Mouse (Mus musculus): ENCODE measurements around the gene Commd3.

DNA sequence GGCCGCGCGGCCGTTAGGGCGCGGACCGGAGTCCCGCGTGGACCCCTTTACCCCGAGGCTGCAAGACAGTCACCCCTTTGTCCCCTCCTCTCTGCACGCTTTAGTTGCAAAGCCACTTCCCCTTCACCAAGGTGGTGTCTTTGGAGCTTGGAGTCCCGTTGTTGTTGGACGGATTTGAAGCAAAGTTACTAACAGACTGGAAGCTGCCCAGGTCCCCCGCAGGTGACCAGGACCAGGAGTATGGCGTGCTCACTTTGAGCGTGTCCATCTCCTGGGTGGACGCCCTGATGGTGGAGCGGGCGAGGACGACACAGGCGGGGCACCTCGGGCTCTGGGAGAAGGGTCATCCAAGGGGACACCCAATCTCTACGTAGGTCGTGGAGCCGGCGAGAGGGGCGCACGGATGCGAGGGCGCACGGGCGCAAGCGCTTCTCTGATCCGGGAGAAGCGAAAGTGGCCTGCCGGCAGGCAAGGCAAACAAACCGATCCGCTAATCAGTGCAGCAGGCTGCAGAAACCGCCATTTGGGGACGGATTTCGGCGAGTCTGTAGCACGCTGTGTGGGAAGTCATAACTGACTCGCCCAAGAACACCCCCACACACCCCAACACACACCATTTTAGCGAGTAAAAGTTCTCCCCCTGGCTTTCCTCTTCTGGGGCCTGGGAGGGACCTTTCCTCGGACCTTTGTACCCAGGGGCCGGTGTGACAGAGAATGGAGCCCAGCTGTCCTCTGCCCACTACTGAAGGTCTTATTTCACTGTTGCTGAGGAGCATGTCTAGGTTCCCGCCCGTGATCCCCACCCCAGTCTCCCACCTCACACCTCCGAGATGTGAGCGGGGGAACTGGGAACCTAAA, 17.1 kb downstream of the Commd3 start:
- no peak for TF ChIP-seq POLR2A (IDR thresholded peaks at IDR 0.05; ENCODE audit: insufficient read length, low read depth)
- no peak for TF ChIP-seq CEBPB (IDR thresholded peaks at IDR 0.05; ENCODE audit: insufficient read depth, poor library complexity, severe bottlenecking)
- no peak for TF ChIP-seq POLR2AphosphoS2 (IDR thresholded peaks at IDR 0.05; ENCODE audit: insufficient read length, low read depth)
- no peak for TF ChIP-seq E2F4 (IDR thresholded peaks at IDR 0.05; ENCODE audit: insufficient read depth)
- TF ChIP-seq TCF12 (IDR thresholded peaks at IDR 0.05; ENCODE audit: insufficient read depth, poor library complexity, severe bottlenecking), result no peak
- no peak for TF ChIP-seq SRF (IDR thresholded peaks at IDR 0.05; ENCODE audit: control insufficient read depth, insufficient read length, low read depth)
- no peak for TF ChIP-seq MAX (IDR thresholded peaks at IDR 0.05; ENCODE audit: low read depth)
- TF ChIP-seq TCF3 (IDR thresholded peaks at IDR 0.05; ENCODE audit: insufficient read length, low read depth), result no peak
- no peak for TF ChIP-seq MYOD1 (IDR thresholded peaks at IDR 0.05; ENCODE audit: control insufficient read depth in 1 of 3, insufficient read length in 2 of 3, low read depth in 2 of 3)

Measured in myocyte (in vitro differentiated cells).